Mouse (Mus musculus) spleen, postnatal 4 days (tissue): ENCODE measurements around the gene Gbp3.

Experiments
- DNase-seq, 2 experiments: peaks; one replicate each; pipeline ENCODE4 v3.0.0; 2022; ENCODE audit warnings: low spot score in 2 of 2

The Gbp3 gene

DNA sequence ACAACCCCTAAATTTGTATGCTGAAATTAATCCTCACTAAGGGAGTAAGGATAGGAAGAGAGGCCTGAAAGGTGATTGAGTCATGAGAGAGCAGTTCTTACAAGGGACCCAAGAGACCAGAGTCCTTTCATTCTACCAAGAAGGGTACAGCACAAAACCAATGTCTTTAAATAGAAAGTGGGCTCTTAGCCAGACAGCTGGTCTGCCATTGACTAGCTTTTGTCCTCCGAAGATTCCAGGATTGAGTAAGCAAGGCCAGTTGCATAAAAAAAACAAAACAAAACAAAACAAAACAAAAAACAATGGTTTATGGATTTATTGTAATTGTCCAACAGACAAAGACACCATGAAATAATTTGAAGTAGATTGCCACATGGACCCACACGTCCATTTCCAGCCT is 29.1 kb downstream of the Gbp3 start:
- DNase-seq, result no peak

DNA sequence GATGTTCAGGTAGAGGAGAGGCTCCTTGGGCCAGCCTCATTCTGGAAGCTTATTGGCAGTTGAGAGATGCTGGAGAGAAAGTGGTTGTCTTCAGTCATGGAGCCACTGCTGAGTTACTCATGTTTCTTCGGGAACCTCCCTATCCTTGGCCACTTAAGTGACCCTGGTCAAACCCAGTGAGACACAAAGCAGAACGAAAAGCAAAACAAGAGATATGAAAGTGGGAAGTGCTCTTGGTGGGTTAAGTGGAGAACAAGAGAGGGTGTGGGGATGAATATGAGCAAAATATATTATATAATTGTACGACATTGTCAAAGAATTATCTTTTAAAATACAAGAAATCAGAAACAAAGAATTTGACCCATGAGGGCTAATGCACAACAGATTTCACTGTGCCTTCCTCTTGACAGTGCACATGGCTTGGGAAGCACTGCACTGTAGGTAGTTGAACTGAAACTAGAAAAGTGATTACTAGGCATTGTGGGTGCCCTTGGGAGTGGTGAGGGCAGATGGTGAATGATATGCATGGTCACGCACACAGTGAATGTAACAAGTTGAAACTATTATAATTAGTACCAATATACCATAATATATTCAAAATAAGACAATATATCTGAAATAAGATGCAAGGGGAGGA is 30.7 kb downstream of the Gbp3 start:
- DNase-seq, result no peak

DNA sequence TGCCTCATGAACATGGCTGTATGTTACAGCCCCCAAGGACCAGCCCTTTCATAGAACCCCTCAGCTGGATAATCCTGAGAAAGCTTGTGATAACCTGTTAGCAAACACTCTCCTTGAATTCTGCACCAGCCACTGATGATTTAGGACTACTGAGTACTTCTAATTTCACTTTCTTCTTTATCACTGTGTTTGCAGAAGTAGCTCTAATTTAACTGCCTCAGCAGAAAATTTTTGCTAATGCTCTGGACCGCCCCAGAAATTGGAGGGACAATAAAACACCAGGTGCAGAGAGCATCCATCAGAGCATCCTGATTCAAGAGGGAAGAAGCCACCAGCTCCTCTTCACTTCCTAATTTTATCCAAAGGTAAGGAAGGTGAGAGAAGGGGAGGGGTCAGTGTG is 34.7 kb downstream of the Gbp3 start, which contains the start of gene Gbp2b:
Gene Gbp2b, plus strand, starts transcription at position 301 of the 400 bp plus-strand sequence.
- no peak for DNase-seq

DNA sequence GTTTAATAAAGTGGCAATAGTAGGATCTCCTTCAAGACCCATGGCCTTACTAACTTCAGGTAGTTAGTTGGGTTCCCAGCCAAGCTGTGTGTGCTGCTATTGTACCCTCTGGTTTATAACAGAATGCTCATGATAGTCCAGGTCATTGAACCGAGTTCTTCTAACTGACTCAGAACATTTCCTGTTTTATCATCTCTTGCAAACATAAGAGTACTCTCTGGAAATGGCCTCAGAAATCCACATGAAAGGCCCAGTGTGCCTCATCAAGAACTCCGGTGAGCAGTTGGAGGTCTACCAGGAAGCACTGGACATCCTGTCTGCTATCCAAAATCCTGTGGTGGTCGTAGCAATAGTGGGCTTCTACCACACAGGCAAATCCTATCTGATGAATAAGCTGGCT is 38.1 kb downstream of the Gbp3 start:
- no peak for DNase-seq

DNA sequence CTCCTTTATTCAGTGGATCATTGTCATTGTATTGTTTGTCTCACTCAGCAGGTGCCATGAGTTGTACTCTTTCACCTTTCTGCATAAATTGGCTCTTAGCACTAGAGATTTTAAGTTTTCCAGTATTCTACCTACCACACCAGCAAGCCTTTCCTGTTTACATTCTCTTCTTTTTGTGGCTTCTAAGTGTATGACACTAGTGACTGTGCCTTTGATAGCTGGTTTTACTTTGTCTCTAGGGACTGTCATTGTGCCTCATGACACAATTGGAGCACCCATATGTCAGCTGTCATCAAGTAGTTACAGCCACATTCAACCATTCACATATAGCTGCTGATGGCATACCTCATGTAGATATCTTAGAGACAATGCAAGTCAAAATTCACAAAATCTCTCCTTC is 41.8 kb downstream of the Gbp3 start:
- no peak for DNase-seq

DNA sequence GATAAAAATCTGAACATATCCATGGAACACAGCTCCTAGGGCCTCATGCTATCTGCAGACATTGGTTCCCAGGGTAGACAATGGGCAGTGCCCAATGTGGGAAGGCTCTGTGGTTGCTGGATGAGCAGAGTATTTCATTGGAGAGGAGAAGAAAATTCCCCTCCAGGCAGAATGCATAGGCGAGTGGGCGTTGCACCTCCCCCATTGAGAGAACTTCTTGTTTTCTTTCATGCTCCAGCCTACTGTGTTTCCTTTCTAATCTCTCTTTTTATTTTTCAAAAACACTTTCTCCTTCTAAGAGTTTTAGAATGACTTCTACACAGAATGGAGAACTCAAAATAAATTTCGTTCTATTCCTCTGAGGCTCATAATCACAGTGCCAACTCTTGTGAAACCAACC is 58.8 kb downstream of the Gbp3 start:
- no peak for DNase-seq

DNA sequence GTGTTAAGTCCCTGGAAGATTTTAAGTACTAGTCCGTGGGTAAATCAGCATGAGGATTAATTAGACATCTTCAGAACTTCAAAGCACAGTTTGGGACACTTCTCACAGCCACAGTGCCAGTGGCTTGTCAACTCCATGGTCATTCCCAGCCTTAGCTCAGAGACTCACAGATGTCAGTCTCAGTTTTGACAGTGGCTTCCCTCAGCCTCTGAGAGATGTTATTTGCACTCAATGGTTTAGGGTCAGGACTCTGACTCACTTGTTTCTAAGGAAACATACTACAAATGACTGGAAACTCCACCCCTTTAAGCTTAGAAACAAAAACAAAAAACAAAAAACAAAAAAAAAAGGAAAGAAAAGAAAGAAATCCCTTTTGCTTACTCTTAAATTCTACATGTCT is 59.8 kb downstream of the Gbp3 start:
- no peak for DNase-seq

DNA sequence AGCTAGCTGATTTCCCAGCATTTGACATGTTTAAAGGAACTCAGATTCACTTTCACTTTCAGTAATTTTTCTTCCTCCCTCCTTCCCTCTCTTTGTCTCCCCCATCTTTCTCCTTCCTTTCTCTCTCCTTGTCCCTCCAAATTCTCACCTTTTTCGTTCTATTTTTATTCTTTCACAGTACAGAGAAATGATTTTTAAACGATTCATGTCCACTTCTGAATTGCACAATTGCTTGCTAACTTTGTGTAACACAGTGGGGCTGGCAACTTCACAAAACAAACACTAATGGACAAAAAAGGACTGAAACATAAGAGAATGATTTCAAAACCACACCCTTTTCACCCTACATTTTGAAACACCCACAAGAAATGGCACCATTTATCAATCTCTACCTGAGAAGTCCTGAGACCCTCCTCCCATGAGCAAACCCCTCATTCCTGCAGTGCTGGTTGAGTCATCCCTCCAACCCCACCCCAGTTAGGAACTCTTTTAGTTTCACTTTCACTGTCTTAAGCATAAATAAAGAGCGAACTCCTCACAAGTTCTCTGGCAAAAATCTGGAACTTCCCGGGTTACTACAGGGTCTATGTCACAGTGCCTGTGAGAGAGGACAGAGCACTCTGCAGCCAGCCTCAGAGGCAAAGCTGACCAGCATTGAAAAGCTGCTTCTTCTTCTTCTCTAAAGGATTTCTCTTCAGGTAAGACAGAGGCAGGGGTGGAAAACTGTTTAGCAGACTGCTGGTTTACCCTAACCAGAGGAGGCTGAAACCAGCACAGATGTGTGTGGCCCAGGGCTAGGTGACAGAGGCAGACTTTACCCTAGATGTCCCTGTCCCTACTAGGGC is 60.5 kb downstream of the Gbp3 start, which contains the start of gene Gbp2:
Gene Gbp2, plus strand, starts transcription at position 492 of the 845 bp plus-strand sequence.
- DNase-seq, result no peak

DNA sequence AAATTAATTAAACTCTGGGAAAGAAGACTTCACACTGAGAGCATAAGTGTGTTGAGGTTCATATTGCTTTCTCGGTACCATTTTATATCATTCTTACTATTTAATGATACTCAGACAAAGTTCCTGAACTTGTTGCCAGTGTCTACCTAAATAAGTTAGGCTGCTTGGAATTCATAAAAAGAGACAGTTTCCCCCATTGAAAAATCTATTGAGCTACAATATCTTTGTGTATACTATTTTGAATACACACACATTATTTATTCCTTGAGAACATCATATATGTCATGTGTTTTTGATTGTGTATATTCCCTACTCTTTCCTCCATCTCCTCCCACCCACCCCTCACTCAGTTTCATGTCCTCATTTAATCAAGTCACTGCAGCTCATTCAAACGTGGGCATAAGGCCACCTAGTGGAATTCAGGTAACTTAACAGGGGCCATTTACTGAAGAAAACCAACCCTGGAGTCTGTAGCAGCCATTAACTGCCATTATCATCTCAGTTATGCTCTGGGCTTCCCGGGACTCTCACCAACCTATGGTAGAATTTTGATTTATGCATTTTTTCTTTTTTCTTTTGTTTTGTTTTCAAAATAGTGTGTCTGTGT is 61.2 kb downstream of the Gbp3 start:
- no peak for DNase-seq
